Mouse (Mus musculus) forebrain, postnatal 0 days (tissue): ENCODE measurements around the gene Zc3h18. TPM values are rescaled to one million over a fixed set of nuclear protein-coding genes. Genes with fewer than 3 reads are reported as not detected.

Source experiments
- ATAC-seq: fragments of 200-750 bp; cut with Nextera tagmentation; 2 replicates; pipeline ENCODE4 v1.8.0; 2017; ENCODE audit warnings: mild to moderate bottlenecking, moderate library complexity
- DNase-seq: peaks from one replicate; pipeline ENCODE4 v3.0.0-alpha.2; 2015
- H3K27ac ChIP-seq: fragments of 300-500 bp; sonication (generic); 2 replicates; pipeline ENCODE4 v1.5.1; 2014; ENCODE audit warnings: low read depth, mild to moderate bottlenecking, antibody characterized with exemption, low read length, moderate library complexity, mixed read lengths
- H3K27me3 ChIP-seq: fragments of 300-500 bp; sonication (generic); 2 replicates; pipeline ENCODE4 v1.6.1; 2014; ENCODE audit warnings: mild to moderate bottlenecking, low read length, mixed read lengths; ENCODE audit not compliant: insufficient read depth
- H3K36me3 ChIP-seq: fragments of 300-500 bp; sonication (generic); 2 replicates; pipeline ENCODE4 v1.6.1; 2014; ENCODE audit warnings: mild to moderate bottlenecking, moderate library complexity; ENCODE audit not compliant: insufficient read depth
- H3K4me1 ChIP-seq: fragments of 300-500 bp; sonication (generic); 2 replicates; pipeline ENCODE4 v1.6.1; 2014; ENCODE audit warnings: antibody characterized with exemption; ENCODE audit not compliant: insufficient read depth
- H3K4me2 ChIP-seq: fragments of 300-500 bp; sonication (generic); 2 replicates; pipeline ENCODE4 v1.6.1; 2014; ENCODE audit warnings: low read depth, mild to moderate bottlenecking, moderate library complexity
- H3K4me3 ChIP-seq: fragments of 300-500 bp; sonication (generic); 2 replicates; pipeline ENCODE4 v1.5.1; 2014; ENCODE audit warnings: low read depth, low read length, mixed read lengths
- H3K9ac ChIP-seq: fragments of 300-500 bp; sonication (generic); 2 replicates; pipeline ENCODE4 v1.6.1; 2014; ENCODE audit warnings: mild to moderate bottlenecking
- H3K9me3 ChIP-seq: fragments of 300-500 bp; sonication (generic); 2 replicates; pipeline ENCODE4 v1.6.1; 2016; ENCODE audit warnings: low read length
- CTCF ChIP-seq: sonication (generic); IDR thresholded peaks from 2 replicates; pipeline ENCODE4 v1.5.1; 2016; ENCODE audit warnings: antibody characterized with exemption, control low read depth, low read depth
- WGBS: fragments of 180-500 bp; shearing (Covaris S2); extraction: QIAGEN DNeasy Blood & Tissue Kit; methylation state at CpG from one replicate; pipeline ENCODE4 v1.1.7; 2014; 5-methylcytosine and 5-hydroxymethylcytosine counted together
- polyA plus RNA-seq: library from polyadenylated mRNA; unstranded; fragments of >200 nt; fragmentation: Nextera tagmentation; extraction: Ambion mirVana; gene quantifications from 2 replicates; pipeline ENCODE4 v1.2.1, GENCODE M21; 2015
- total RNA-seq: library from RNA; depleted of rRNA; stranded (reverse); fragments of >200 nt; gene quantifications from 2 replicates; pipeline ENCODE4 v1.2.3, GENCODE M21; 2014

The Zc3h18 gene
- total and polyA plus RNA-seq, 2 experiments from 2014 or later, result 27.3 to 40.9 TPM

GRCm38 (mm10) chr8:122442356-122442755 lies 65.9 kb downstream of the Zc3h18 start:
- H3K9ac ChIP-seq, result peak overlapping the region; percentile 52
- peak overlapping the region; percentile 89 for H3K4me2 ChIP-seq
- ATAC-seq (no peak), DNase-seq (no peak)
- peaks cover 12% of the 10 kb centered on the region for H3K4me1 ChIP-seq
- H3K27me3 ChIP-seq, result no peaks in the 10 kb centered on the region
- H3K27ac ChIP-seq, result no peak overlapping the region
- no peaks in the 10 kb centered on the region for H3K9me3 ChIP-seq
- peaks cover 19% of the 10 kb centered on the region for H3K36me3 ChIP-seq
- TF ChIP-seq CTCF, result no peak
- peak overlapping the region; percentile 84 for H3K4me3 ChIP-seq
- WGBS, result 13% methylated on average over 7 of the region's 7 CpGs

GRCm38 (mm10) chr8:122442781-122443180 lies 66.4 kb downstream of the Zc3h18 start:
- no peak for DNase-seq
- 3% methylated on average over 12 of the region's 12 CpGs for WGBS
- Histone ChIP-seq H3K27me3 (no peaks in the 10 kb centered on the region), H3K4me3 (peak overlapping the region; percentile 84), H3K36me3 (peaks cover 15% of the 10 kb centered on the region), H3K9me3 (no peaks in the 10 kb centered on the region), H3K27ac (peak overlapping the region; percentile 57), H3K9ac (peak overlapping the region; percentile 52), H3K4me1 (peaks cover 12% of the 10 kb centered on the region), H3K4me2 (peak overlapping the region; percentile 89)
- ATAC-seq, result peak; percentile 1; the same call in 1 of the 2 replicates
- TF ChIP-seq CTCF, result no peak

GRCm38 (mm10) chr8:122443262-122444006 lies 67.0 kb downstream of the Zc3h18 start, which contains the start of gene Mvd:
Mvd (minus strand) TSS chr8:122443422.
- peak; percentile 40; the same call in 1 of the 2 replicates for TF ChIP-seq CTCF
- DNase-seq, result peak; percentile 100
- H3K9me3 ChIP-seq, result no peaks in the 10 kb centered on the region
- no peaks in the 10 kb centered on the region for H3K27me3 ChIP-seq
- H3K4me2 ChIP-seq, result peak within 1 kb of the TSS; percentile 89
- under 1% methylated on average over 47 of the region's 47 CpGs for WGBS
- H3K9ac ChIP-seq, result peak within 1 kb of the TSS; percentile 84
- peaks cover 12% of the 10 kb centered on the region for H3K4me1 ChIP-seq
- peak within 1 kb of the TSS; percentile 96 for H3K27ac ChIP-seq
- peaks cover 8% of the 10 kb centered on the region for H3K36me3 ChIP-seq
- H3K4me3 ChIP-seq, result peak within 1 kb of the TSS; percentile 84
- ATAC-seq, result peak; percentile 99

GRCm38 (mm10) chr8:122444058-122444748 lies 67.8 kb downstream of the Zc3h18 start:
- peaks cover 3% of the 10 kb centered on the region for H3K36me3 ChIP-seq
- H3K4me1 ChIP-seq, result peaks cover 12% of the 10 kb centered on the region
- DNase-seq, result peak; percentile 91
- no peaks in the 10 kb centered on the region for H3K9me3 ChIP-seq
- peak overlapping the region; percentile 79 for H3K4me2 ChIP-seq
- H3K27ac ChIP-seq, result peak overlapping the region; percentile 96
- peak overlapping the region; percentile 84 for H3K4me3 ChIP-seq
- ATAC-seq, result peak; percentile 23
- TF ChIP-seq CTCF, result no peak
- no peaks in the 10 kb centered on the region for H3K27me3 ChIP-seq
- H3K9ac ChIP-seq, result peak overlapping the region; percentile 84
- WGBS, result 3% methylated on average over 19 of the region's 19 CpGs

GRCm38 (mm10) chr8:122445203-122445602 lies 68.8 kb downstream of the Zc3h18 start:
- Histone ChIP-seq H3K9me3 (no peaks in the 10 kb centered on the region), H3K4me1 (peaks cover 12% of the 10 kb centered on the region), H3K9ac (no peak overlapping the region), H3K4me3 (no peak overlapping the region), H3K27me3 (no peaks in the 10 kb centered on the region), H3K36me3 (no peaks in the 10 kb centered on the region), H3K4me2 (peak overlapping the region; percentile 79; the same call in 1 of the 2 replicates), H3K27ac (no peak overlapping the region)
- no peak for ATAC-seq
- TF ChIP-seq CTCF, result peak; percentile 32
- DNase-seq, result no peak
- WGBS, result 72% methylated on average over 3 of the region's 3 CpGs

GRCm38 (mm10) chr8:122451161-122451703 lies 74.8 kb downstream of the Zc3h18 start:
- 82% methylated on average over 7 of the region's 7 CpGs for WGBS
- Histone ChIP-seq H3K4me3 (no peak overlapping the region), H3K27ac (no peak overlapping the region), H3K9me3 (no peaks in the 10 kb centered on the region), H3K9ac (no peak overlapping the region), H3K4me2 (no peak overlapping the region), H3K27me3 (no peaks in the 10 kb centered on the region), H3K4me1 (no peaks in the 10 kb centered on the region), H3K36me3 (no peaks in the 10 kb centered on the region)
- ATAC-seq (no peak), DNase-seq (no peak)
- no peak for TF ChIP-seq CTCF

- ATAC-seq (no peak), DNase-seq (no peak)
- Histone ChIP-seq H3K4me2 (no peak overlapping the region), H3K9ac (no peak overlapping the region), H3K27me3 (no peaks in the 10 kb centered on the region), H3K9me3 (no peaks in the 10 kb centered on the region), H3K27ac (no peak overlapping the region), H3K4me3 (no peak overlapping the region), H3K4me1 (no peaks in the 10 kb centered on the region), H3K36me3 (no peaks in the 10 kb centered on the region)
- WGBS, result 86% methylated on average over 10 of the region's 10 CpGs
- TF ChIP-seq CTCF, result no peak
These were observed 75.7 kb downstream of the Zc3h18 start for GRCm38 (mm10) chr8:122452154-122452553.
